Mouse (Mus musculus) left cerebral cortex, postnatal 4 days (tissue): ENCODE measurements at regions not wholly inside any gene's neighbourhood (a gene's known extent, or its start where the extent isn't known, plus 50 kb on each side); places are given as distances from the start of the nearest gene placed in this dataset.
A peak's percentile ranks its signal among the peaks of the same experiment; 100 is the strongest.
"Not testable (repeated sequence)": the region's sequence is repeated elsewhere in the genome, so short reads cannot be mapped to it uniquely, and the experiment has no call there.

Experiments
- DNase-seq: peaks from one replicate; pipeline ENCODE4 v3.0.0-alpha.2; 2022
- intact Hi-C: fragments of 180-260 bp; cut with DNase I; formaldehyde crosslinking; loops from one replicate; pipeline ENCODE4 v1.15.1; 2025

GRCm38 (mm10) chr2:116444163-116444562 lies 378.5 kb upstream of the Meis2 start:
- intact Hi-C loops = no loop called here
- DNase-seq = no peak

DNA sequence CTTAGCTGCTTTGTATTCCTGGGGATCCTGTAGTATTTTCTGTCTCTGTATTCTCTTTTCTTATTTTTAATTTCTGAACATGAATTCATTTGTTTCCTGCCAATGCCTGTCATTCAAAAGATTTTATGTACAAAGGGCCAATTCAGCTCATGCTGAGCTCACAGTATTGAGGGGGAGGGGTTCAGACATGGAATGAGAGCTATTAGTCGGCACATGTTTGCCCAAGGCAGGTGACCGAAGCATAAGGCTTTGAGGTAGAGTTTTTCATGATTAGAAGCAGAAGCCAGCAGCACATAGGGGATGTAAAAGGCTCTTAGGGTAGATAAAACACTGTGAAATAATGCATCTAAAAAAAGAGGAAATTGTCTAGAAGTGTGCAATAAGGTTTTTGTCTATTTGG lies 374.6 kb upstream of the Meis2 start:
- no peak for DNase-seq
- intact Hi-C loops = no loop called here

DNA sequence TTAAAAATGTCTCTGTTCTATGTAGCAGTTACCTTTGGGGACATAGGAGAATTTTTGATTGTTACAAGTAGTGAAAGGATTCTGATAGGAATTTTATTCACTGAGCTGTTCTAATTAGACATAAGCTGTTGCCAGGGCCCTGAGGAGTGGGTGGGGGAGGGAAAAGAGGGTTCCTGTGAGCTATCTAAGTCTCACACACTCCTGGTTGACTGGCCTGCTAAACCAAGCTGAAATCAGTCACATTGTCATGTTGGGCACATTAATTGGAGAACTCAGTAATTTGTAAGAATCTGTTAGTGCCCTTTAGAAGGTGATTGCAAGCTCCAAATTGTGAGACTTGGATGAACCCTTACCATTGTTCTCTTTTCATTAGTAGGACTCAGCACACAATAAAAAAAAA lies 367.8 kb upstream of the Meis2 start:
- intact Hi-C loops = no loop called here
- DNase-seq = no peak

GRCm38 (mm10) chr2:116424131-116424530 lies 358.5 kb upstream of the Meis2 start:
- intact Hi-C loops = no loop called here
- no peak for DNase-seq

DNA sequence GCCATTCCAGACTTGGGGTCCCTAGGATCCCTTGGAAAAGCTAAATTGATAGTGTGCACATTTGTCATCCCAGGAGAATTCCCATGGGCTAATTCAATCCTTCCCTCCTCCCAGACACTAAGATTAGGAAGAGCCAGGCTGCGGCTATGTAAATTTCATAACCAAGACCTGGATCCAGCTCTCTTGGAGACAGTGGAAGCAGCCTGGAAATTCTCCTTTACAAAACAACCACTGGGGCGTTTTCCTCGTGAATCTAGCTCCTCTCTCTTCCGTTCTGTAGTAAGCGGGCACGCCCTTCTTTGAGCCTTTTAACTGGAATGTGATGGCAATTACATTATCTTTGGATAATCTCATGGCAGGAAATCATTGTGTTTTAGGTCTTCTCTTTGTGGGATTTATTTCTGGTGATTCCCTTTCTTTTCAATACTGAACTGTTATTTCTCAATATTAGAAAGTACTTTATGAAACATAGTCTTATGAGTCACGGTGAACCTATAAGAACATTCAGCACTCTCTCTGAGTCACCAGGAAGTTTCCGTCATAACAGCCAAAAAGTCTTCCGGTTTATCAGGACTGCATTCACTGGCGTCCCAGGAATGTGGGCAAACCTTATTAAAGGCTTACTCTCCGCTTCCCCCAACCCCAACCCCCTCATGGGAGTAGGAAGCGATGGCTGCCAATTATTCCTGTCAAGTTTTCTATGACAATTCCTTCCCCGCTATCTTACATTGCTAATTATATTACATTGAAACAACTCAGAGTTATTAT lies 352.0 kb upstream of the Meis2 start:
- no peak for DNase-seq
- intact Hi-C loops = no loop called here

- intact Hi-C loops = no loop called here
- no peak for DNase-seq
These were observed 350.1 kb upstream of the Meis2 start for GRCm38 (mm10) chr2:116415742-116416141.

DNA sequence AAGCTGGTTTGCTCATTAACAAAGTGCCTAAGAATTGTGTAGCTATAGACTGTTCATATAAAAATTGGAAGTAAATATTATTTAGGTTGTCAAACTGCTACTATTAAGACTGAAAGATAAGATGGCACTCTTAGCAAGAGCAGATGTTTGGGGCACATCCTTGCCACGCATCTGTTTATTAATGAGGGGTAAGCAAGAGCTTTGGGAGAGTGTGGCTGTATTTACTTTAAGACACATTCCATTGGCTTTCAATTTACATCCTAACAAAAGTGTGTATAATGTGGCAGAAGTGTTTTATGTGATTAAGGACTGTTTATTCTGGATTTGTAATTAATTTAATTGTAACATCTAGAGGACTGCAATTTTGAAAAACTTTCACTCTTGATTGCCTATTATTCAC lies 336.5 kb upstream of the Meis2 start:
- DNase-seq = no peak
- intact Hi-C loops = no loop called here

GRCm38 (mm10) chr2:116399966-116400365 lies 334.3 kb upstream of the Meis2 start:
- no peak for DNase-seq
- intact Hi-C loops = no loop called here

- intact Hi-C loops = no loop called here
These were observed 303.2 kb upstream of the Meis2 start for GRCm38 (mm10) chr2:116368811-116369210.

DNA sequence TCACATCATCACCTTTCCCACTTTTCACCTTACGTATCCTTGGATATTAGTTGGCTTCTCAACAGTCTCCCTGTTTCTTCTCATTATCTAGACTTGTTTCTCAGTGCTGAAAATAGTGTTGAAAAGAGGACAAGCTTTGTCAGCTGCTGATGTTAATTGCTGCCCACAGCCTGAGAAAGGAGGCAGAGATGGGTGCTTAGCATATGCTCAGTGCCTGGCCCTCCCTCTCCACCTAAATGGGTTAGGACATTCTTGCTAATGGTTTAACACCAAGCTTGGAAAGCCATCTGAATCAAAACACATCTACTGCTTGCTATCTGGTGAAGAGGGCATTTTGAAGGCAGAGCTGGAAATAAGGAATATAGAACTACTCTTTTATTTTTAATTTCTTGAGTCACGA lies 298.5 kb upstream of the Meis2 start:
- no peak for DNase-seq
- intact Hi-C loops = no loop called here

More at GRCm38 (mm10) chr2:116368811-116369210, 303.2 kb upstream of the Meis2 start:
- no peak for DNase-seq

DNA sequence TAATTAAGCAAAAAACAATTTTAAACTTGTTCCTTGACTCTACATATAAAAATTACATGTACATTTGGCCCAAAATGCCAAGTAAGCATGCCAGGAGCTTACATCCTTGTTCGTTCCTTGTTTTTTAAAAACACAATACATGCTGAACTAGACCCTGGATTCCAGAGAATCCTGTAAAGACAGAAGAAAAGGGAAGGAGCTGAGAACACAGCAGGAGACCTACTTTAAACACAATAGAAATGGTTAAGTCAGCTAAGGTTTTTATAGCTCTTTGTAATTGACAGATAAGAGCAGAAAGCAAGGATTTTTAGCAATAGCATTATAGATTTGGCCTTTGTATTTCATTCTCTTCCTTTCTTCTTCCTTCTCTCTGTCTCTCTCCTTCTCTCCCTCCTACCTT lies 292.5 kb upstream of the Meis2 start:
- intact Hi-C loops = no loop called here
- DNase-seq = no peak

GRCm38 (mm10) chr2:116348530-116348914 lies 282.9 kb upstream of the Meis2 start:
- DNase-seq = peak; percentile 52
- intact Hi-C loops = no loop called here

DNA sequence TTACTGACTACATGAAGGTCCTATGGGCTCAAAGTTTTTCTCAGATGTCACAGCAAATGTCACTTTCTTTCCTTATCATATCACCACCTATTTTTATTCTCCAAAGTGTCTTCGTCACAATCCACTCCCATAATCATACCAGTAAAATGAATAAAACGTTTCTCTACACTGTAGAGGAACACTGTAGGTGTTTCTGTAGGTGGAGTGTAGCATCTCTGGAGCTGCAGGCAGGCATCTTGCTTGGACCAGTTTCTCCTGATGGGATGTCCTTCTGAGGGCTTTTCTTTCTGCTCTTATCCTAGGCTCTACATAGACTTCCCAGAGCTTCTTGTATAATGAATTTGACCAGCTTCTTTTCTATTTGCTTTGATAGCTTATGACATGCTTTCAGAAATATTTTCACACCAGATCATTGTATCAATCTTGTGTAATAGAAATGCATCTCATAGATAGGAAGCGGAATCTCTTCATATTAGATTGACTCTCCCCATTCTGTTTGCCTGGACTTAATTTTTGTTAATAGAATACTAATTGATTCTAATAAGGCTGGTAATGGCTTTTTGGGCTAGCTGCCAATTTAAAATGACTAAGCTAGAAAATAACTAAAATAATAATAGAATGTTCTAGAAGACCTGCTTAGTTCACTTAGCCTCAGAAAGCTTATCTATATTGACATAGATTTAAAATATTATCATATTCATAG lies 282.3 kb upstream of the Meis2 start:
- intact Hi-C loops = no loop called here
- no peak for DNase-seq

DNA sequence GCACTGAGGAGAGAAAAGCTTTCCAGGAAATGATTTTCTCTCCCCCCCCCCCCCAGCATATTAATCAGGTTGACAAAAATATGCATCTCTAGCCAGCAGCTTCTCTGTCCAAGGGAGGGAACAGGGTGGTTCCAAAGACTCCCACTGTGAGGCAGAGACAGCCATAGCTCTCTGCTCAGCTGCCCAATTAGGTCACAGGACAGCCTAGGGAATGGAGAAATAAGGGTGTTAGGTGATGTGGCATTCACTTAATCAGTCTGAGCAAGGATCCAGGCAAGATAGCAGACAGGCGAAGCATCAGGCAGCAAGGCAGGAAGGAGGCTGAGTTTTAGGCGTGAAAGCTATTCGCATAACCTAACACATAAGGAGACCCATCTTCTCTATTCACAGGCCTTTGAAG lies 266.2 kb upstream of the Meis2 start:
- intact Hi-C loops = no loop called here
- DNase-seq = no peak

DNA sequence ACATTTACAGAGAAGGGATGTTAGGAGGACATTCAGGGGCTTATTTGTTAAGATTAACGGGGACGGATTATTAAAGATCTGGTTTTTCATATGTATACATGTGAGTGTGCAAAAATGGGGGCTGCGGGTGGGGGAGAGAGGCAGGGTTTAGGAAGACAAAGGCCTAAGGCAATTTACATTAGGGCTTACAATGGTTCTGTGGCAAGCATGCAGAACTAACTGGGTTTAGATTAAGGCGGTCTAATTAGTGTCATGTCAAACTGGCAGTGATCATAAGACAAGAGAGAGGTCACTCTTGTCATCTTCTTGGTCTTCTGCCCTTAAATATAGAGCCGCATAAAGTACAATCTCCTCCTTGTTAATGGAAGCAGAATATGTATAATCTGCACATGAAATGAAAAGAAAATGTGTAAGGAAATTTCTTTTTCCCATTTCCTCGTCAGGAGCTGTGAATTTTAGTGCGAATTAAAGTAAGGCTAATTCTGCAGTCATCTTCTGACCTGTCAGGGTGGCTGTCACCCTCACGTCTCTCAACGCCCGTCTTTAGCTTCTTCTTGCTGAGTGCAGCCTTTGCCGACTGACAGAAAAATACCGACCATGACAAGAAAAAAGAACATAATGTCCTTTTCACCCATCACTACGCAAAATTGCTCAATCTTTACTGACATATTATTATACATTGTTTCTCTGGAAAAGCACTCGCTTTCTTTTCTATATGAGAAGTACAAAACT lies 256.6 kb upstream of the Meis2 start:
- intact Hi-C loops = no loop called here
- no peak for DNase-seq

DNA sequence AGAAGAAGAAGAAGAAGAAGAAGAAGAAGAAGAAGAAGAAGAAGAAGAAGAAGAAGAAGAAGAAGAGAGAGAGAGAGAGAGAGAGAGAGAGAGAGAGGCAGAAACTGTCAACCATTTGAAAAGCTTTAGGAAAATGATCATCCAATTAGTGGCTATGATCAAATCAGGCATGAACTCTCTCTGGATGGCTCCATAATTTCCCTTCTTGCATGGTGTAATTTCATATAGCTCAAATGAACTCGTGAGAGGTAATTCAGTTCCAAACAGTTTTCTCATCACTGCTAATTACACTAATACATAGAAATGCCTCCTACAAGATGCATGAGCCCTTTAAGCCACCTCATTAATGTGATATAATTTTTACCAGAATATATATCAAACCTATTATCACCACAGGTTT lies 233.9 kb upstream of the Meis2 start:
- intact Hi-C loops = no loop called here
- no peak for DNase-seq

DNA sequence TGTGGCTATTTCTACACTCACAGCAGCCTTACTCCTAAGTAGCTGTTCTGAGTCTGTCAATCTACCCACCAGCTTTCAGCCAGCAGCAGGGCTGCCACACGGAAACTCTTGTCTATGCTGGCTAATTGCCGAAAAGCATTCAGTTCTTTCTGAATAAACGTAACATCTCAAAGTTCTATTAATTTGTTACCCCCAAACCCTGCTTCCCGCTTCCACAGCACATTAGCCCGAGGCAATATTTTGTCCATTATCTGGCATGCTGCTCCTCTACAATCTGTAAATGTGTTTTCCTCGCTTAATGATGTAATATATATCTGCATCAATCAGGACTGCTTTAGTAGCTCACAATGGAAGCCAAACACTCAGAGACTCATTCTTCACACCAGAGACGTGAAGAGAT lies 224.2 kb upstream of the Meis2 start:
- DNase-seq = no peak
- intact Hi-C loops = no loop called here

DNA sequence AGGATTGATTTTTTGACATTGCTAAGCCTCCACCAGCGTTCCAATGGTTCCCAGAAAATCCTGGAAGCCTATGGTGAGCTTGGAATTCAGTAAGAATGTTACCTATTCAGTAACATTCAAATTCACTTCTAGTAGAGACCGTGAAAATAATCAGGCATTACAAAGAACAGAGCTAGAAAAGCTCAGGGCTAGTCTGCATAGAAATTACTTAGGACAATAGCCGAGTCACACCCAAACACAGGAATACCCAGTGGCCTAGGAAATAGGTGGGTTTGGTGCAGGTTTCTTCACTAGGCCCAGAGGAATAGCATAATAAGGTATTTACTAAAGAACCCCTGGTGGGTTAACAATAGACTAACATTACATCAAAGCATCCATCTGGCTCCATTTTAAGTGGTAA lies 177.6 kb upstream of the Meis2 start:
- intact Hi-C loops, DNase-seq: not testable (repeated sequence)

GRCm38 (mm10) chr2:116236731-116237130 lies 171.1 kb upstream of the Meis2 start:
- intact Hi-C loops = no loop called here
- DNase-seq = no peak

DNA sequence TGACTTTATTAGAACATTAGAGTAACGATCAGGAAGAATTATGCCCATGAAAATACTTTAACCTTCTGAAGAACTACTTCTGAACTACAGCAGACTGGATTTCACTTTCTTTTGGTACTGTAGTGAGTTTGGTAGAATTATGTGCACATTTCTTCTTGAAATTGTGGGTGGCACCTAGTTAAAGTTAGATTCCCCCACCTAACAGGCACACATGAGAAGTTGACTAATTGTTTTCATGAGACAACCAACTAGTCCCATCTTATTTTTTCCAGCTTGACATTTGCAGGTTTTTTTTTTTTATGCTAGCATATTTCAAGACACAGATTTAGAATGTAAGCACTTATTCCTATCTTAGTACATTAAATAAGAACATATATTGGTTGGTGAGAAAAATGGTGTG lies 167.2 kb upstream of the Meis2 start:
- DNase-seq = no peak
- intact Hi-C loops = no loop called here

- peak; percentile 22 for DNase-seq
- intact Hi-C loops = no loop called here
These were observed 150.8 kb upstream of the Meis2 start for GRCm38 (mm10) chr2:116216418-116216817.
